Mouse (Mus musculus): Measurements from ENCODE around the gene Sdr16c6. TPM values are rescaled to one million over a fixed set of nuclear protein-coding genes. Genes with fewer than 3 reads are reported as not detected.

Gene Sdr16c6
- polyA plus RNA-seq (2015; fragmentation: Nextera tagmentation; extraction: Ambion mirVana): 0.07 TPM in 1 of 2 replicates, not detected in the other

- Histone ChIP-seq H3K4me2 (ENCODE audit: low read depth, low read length) (no peak within 1 kb of the TSS), H3K36me3 (ENCODE audit: control insufficient read depth, insufficient read depth) (no peaks in the 10 kb centered on the region), H3K27me3 (ENCODE audit: control insufficient read depth, insufficient read depth, low read length) (no peaks in the 10 kb centered on the region), H3K27ac (ENCODE audit: low read length) (no peak within 1 kb of the TSS), H3K4me1 (ENCODE audit: control insufficient read depth, insufficient read depth, low read length) (no peaks in the 10 kb centered on the region), H3K9ac (ENCODE audit: low read length) (no peak within 1 kb of the TSS), H3K9me3 (replicated peaks; ENCODE audit: control insufficient read depth, low read length) (no peaks in the 10 kb centered on the region), H3K4me3 (ENCODE audit: low read length) (no peak within 1 kb of the TSS)
- WGBS: 70% methylated on average over 3 of the region's 3 CpGs
- ATAC-seq (replicated peaks; ENCODE audit: extremely low read depth, insufficient read depth, low FRiP score): no peak
Measured at GRCm38 (mm10) chr4:4077372-4077771, at the start of gene Sdr16c6. Sdr16c6 (minus strand) TSS chr4:4077522.

DNA sequence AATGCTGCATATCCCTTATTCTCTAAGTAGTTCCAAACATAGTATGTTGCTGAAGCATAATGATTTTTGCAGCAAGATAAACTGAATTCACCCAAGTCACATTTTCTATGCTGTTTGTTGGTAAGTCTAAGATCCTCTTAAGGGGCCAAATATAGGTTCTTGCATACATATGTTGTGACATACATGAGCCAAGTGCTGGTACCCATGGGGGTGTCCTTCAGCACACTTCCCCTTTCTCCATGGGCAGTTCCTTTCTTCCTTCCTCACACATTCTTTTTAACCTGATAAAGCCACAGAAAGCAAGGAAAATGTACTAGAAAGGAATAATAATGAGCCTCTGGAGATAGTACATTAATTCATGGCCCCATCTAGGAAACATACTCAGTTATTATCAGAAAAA is 2.9 kb upstream of the Sdr16c6 start:
- H3K4me3 ChIP-seq (ENCODE audit: low read length): no peak overlapping the region
- no peaks in the 10 kb centered on the region for H3K9me3 ChIP-seq (replicated peaks; ENCODE audit: control insufficient read depth, low read length)
- no peaks in the 10 kb centered on the region for H3K27me3 ChIP-seq (ENCODE audit: control insufficient read depth, insufficient read depth, low read length)
- H3K9ac ChIP-seq (ENCODE audit: low read length): no peak overlapping the region
- ATAC-seq (replicated peaks; ENCODE audit: extremely low read depth, insufficient read depth, low FRiP score): no peak
- H3K27ac ChIP-seq (ENCODE audit: low read length): no peak overlapping the region
- H3K4me1 ChIP-seq (ENCODE audit: control insufficient read depth, insufficient read depth, low read length): no peaks in the 10 kb centered on the region
- no peaks in the 10 kb centered on the region for H3K36me3 ChIP-seq (ENCODE audit: control insufficient read depth, insufficient read depth)
- H3K4me2 ChIP-seq (ENCODE audit: low read depth, low read length): no peak overlapping the region

- no peak overlapping the region for H3K4me2 ChIP-seq (ENCODE audit: low read depth, low read length)
- H3K36me3 ChIP-seq (ENCODE audit: control insufficient read depth, insufficient read depth): no peaks in the 10 kb centered on the region
- H3K4me1 ChIP-seq (ENCODE audit: control insufficient read depth, insufficient read depth, low read length): no peaks in the 10 kb centered on the region
- ATAC-seq (replicated peaks; ENCODE audit: extremely low read depth, insufficient read depth, low FRiP score): no peak
- H3K27ac ChIP-seq (ENCODE audit: low read length): no peak overlapping the region
- H3K27me3 ChIP-seq (ENCODE audit: control insufficient read depth, insufficient read depth, low read length): no peaks in the 10 kb centered on the region
- H3K9me3 ChIP-seq (replicated peaks; ENCODE audit: control insufficient read depth, low read length): no peaks in the 10 kb centered on the region
- H3K9ac ChIP-seq (ENCODE audit: low read length): no peak overlapping the region
- H3K4me3 ChIP-seq (ENCODE audit: low read length): no peak overlapping the region
- WGBS: 58% methylated on average over 3 of the region's 3 CpGs
Measured at GRCm38 (mm10) chr4:4079132-4079531, 1.8 kb upstream of the Sdr16c6 start.

DNA sequence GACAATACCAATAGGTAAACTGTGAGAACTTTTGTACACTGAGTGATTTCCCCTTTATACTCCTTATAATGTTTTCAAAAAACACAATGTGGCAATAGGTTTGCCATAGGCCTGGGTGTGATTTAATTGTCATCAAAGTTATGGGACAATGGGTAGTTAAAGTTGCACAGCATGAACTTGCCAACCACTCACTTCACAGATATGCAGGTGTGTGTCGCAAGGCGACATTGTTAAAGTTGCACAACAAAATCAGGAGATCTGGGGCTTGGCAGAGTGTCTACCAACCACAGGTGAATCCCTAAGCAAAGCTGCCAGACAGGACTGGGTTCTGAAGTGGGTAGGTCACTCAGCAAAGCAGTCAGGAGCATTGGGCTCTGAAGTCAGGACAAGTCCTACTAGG is 1.3 kb downstream of the Sdr16c6 start:
- Histone ChIP-seq H3K27me3 (ENCODE audit: control insufficient read depth, insufficient read depth, low read length) (no peaks in the 10 kb centered on the region), H3K9me3 (replicated peaks; ENCODE audit: control insufficient read depth, low read length) (no peaks in the 10 kb centered on the region), H3K9ac (ENCODE audit: low read length) (no peak overlapping the region), H3K27ac (ENCODE audit: low read length) (no peak overlapping the region), H3K4me2 (ENCODE audit: low read depth, low read length) (no peak overlapping the region), H3K36me3 (ENCODE audit: control insufficient read depth, insufficient read depth) (no peaks in the 10 kb centered on the region), H3K4me3 (ENCODE audit: low read length) (no peak overlapping the region), H3K4me1 (ENCODE audit: control insufficient read depth, insufficient read depth, low read length) (no peaks in the 10 kb centered on the region)
- no peak for ATAC-seq (replicated peaks; ENCODE audit: extremely low read depth, insufficient read depth, low FRiP score)
- WGBS: 87% methylated on average over 2 of the region's 2 CpGs

Other genes starting within 250 kb of the Sdr16c6 start
- 696 and 814 TPM in 2 replicates for gene Gm11808, start 103.9 kb downstream of the Sdr16c6 start, polyA plus RNA-seq (2015; fragmentation: Nextera tagmentation; extraction: Ambion mirVana)

Data from heart, embryonic 16.5 days (tissue).